Comparison of ENCODE assay signal across 8 mouse cellular contexts in genomic region chr12:84999053-84999452, GRCm38 (mm10). TPM values are rescaled to one million over a fixed set of nuclear protein-coding genes. Genes with fewer than 3 reads are reported as not detected.
DNase-seq lines count a peak whose midpoint lies in the region; ATAC-seq and TF ChIP-seq lines count a peak whose summit lies in the region.
"Had no signal": no experiment of that assay in that cellular context is flagged by ENCODE, and none has a peak within 500 bp of the region (broad histone marks: within the 10 kb centered on the region; RNA-seq: fewer than 3 reads in every experiment).

No protein-coding gene starts in this region.

- DNase-seq in lung, embryonic 14.5 days = no peak
- DNase-seq in lung, postnatal 10 days = no peak
- DNase-seq in right cerebral cortex, adult 2 months (ENCODE audit: low spot score in 2 of 2) = no peak
- DNase-seq: kidney, postnatal 14 days had no signal

- H3K9me3 ChIP-seq in lung, embryonic 14.5 days (ENCODE audit: low read depth, low read length) = no peaks in the 10 kb centered on the region
- H3K9me3 ChIP-seq in forebrain, embryonic 15.5 days = no peaks in the 10 kb centered on the region
- no peaks in the 10 kb centered on the region; the same call in 1 of the 2 replicates for H3K9me3 ChIP-seq in liver, embryonic 12.5 days (replicated peaks)
- no peaks in the 10 kb centered on the region for H3K9me3 ChIP-seq in stomach, embryonic 16.5 days (replicated peaks; ENCODE audit: control insufficient read depth, low read length)

- H3K27ac ChIP-seq in lung, embryonic 14.5 days (ENCODE audit: low read depth) = no peak overlapping the region
- H3K27ac ChIP-seq in forebrain, embryonic 15.5 days (replicated peaks) = no peak overlapping the region
- no peak overlapping the region for H3K27ac ChIP-seq in liver, embryonic 12.5 days
- H3K27ac ChIP-seq in stomach, embryonic 16.5 days (ENCODE audit: low read length) = no peak overlapping the region

- peak overlapping the region; percentile 98 for H3K4me3 ChIP-seq in lung, embryonic 14.5 days (ENCODE audit: low read depth, low read length)
- H3K4me3 ChIP-seq in forebrain, embryonic 15.5 days = peak overlapping the region; percentile 98
- peak overlapping the region; percentile 87 for H3K4me3 ChIP-seq in liver, embryonic 12.5 days
- peak overlapping the region; percentile 14; the same call in 1 of the 2 replicates for H3K4me3 ChIP-seq in stomach, embryonic 16.5 days (replicated peaks; ENCODE audit: low read length)

- TF ChIP-seq CTCF in lung, embryonic 14.5 days (IDR thresholded peaks at IDR 0.05; ENCODE audit: low read depth) = no peak

- H3K36me3 ChIP-seq in lung, embryonic 14.5 days (ENCODE audit: insufficient read depth) = 0 out of 2 replicates have a peak, but pooled peaks cover 3% of the 10 kb centered on the region
- no peaks in the 10 kb centered on the region for H3K36me3 ChIP-seq in forebrain, embryonic 15.5 days
- H3K36me3 ChIP-seq in liver, embryonic 12.5 days = peaks cover 26% of the 10 kb centered on the region
- no peaks in the 10 kb centered on the region; the same call in 1 of the 2 replicates for H3K36me3 ChIP-seq in stomach, embryonic 16.5 days (ENCODE audit: control insufficient read depth, insufficient read depth, low read length)

- no peak overlapping the region for H3K9ac ChIP-seq in lung, embryonic 14.5 days
- peak overlapping the region; percentile 99; the same call in 1 of the 2 replicates for H3K9ac ChIP-seq in forebrain, embryonic 15.5 days (replicated peaks)
- H3K9ac ChIP-seq in liver, embryonic 12.5 days = peak overlapping the region; percentile 25; the same call in 1 of the 2 replicates
- H3K9ac ChIP-seq in stomach, embryonic 16.5 days (ENCODE audit: low read length) = peak overlapping the region; percentile 39; the same call in 1 of the 2 replicates

- peaks cover 14% of the 10 kb centered on the region; the same call in 1 of the 2 replicates for H3K4me1 ChIP-seq in lung, embryonic 14.5 days (ENCODE audit: insufficient read depth)
- H3K4me1 ChIP-seq in forebrain, embryonic 15.5 days = peaks cover 28% of the 10 kb centered on the region
- peaks cover 54% of the 10 kb centered on the region for H3K4me1 ChIP-seq in liver, embryonic 12.5 days
- H3K4me1 ChIP-seq in stomach, embryonic 16.5 days (ENCODE audit: control insufficient read depth, insufficient read depth, low read length) = peaks cover 20% of the 10 kb centered on the region

- ATAC-seq in lung, embryonic 14.5 days (ENCODE audit: insufficient read depth) = no peak
- ATAC-seq in forebrain, embryonic 15.5 days (replicated peaks) = no peak
- ATAC-seq in liver, embryonic 12.5 days = no peak
- ATAC-seq in stomach, embryonic 16.5 days (ENCODE audit: insufficient read depth, low FRiP score) = no peak
- no peak for ATAC-seq in inflammation-experienced regulatory T-cells, adult 6 months

- no peaks in the 10 kb centered on the region for H3K27me3 ChIP-seq in lung, embryonic 14.5 days (ENCODE audit: insufficient read depth, low read length)
- no peaks in the 10 kb centered on the region for H3K27me3 ChIP-seq in forebrain, embryonic 15.5 days
- H3K27me3 ChIP-seq in liver, embryonic 12.5 days (replicated peaks) = no peaks in the 10 kb centered on the region
- H3K27me3 ChIP-seq in stomach, embryonic 16.5 days (ENCODE audit: control insufficient read depth, insufficient read depth, low read length) = no peaks in the 10 kb centered on the region

- peak overlapping the region; percentile 98 for H3K4me2 ChIP-seq in lung, embryonic 14.5 days
- H3K4me2 ChIP-seq in forebrain, embryonic 15.5 days (replicated peaks) = peak overlapping the region; percentile 89
- H3K4me2 ChIP-seq in liver, embryonic 12.5 days = peak overlapping the region; percentile 90
- peak overlapping the region; percentile 97 for H3K4me2 ChIP-seq in stomach, embryonic 16.5 days (ENCODE audit: low read depth, low read length)

RNA-seq across cellular contexts. Expression of gene Ylpm1, which starts 2.9 kb away (rescaled TPM):
- polyA plus RNA-seq in lung, embryonic 14.5 days (2014; fragmentation: Nextera tagmentation; extraction: Ambion mirVana) = 38.5 and 39.7 TPM in 2 replicates
- 37.3 and 39.8 TPM in 2 replicates for polyA plus RNA-seq in forebrain, embryonic 15.5 days (2015; fragmentation: Nextera tagmentation; extraction: Ambion mirVana)
- polyA plus RNA-seq in liver, embryonic 12.5 days (2016; fragmentation: Nextera tagmentation; extraction: Ambion mirVana) = 12.4 and 13.7 TPM in 2 replicates
- polyA plus RNA-seq in stomach, embryonic 16.5 days (2015; fragmentation: Nextera tagmentation; extraction: Ambion mirVana) = 22.3 and 23.1 TPM in 2 replicates
- polyA plus RNA-seq in inflammation-experienced regulatory T-cells, adult 6 months (2017; shearing (Covaris generic)) = 10 to 100 TPM; 23.6 to 44.3 (median 36.1) TPM

RNA-seq across cellular contexts. Expression of gene Arel1, which starts 28.4 kb away (rescaled TPM):
- polyA plus RNA-seq in lung, embryonic 14.5 days (2014; fragmentation: Nextera tagmentation; extraction: Ambion mirVana) = 17.1 and 19.3 TPM in 2 replicates
- polyA plus RNA-seq in forebrain, embryonic 15.5 days (2015; fragmentation: Nextera tagmentation; extraction: Ambion mirVana) = 34.9 and 35.5 TPM in 2 replicates
- polyA plus RNA-seq in liver, embryonic 12.5 days (2016; fragmentation: Nextera tagmentation; extraction: Ambion mirVana) = 19.1 and 20.2 TPM in 2 replicates
- 11.8 and 12.4 TPM in 2 replicates for polyA plus RNA-seq in stomach, embryonic 16.5 days (2015; fragmentation: Nextera tagmentation; extraction: Ambion mirVana)
- 10 to 100 TPM; 21.6 to 31.4 (median 28.6) TPM for polyA plus RNA-seq in inflammation-experienced regulatory T-cells, adult 6 months (2017; shearing (Covaris generic))

RNA-seq across cellular contexts. Expression of gene Fcf1, which starts 28.4 kb away (rescaled TPM):
- polyA plus RNA-seq in lung, embryonic 14.5 days (2014; fragmentation: Nextera tagmentation; extraction: Ambion mirVana) = 147 TPM in 2 replicates
- polyA plus RNA-seq in forebrain, embryonic 15.5 days (2015; fragmentation: Nextera tagmentation; extraction: Ambion mirVana) = 117 and 118 TPM in 2 replicates
- 136 and 138 TPM in 2 replicates for polyA plus RNA-seq in liver, embryonic 12.5 days (2016; fragmentation: Nextera tagmentation; extraction: Ambion mirVana)
- polyA plus RNA-seq in stomach, embryonic 16.5 days (2015; fragmentation: Nextera tagmentation; extraction: Ambion mirVana) = 114 and 119 TPM in 2 replicates
- polyA plus RNA-seq in inflammation-experienced regulatory T-cells, adult 6 months (2017; shearing (Covaris generic)) = 100 to 1,000 TPM; 194 to 216 (median 195) TPM

Comparison
In these comparisons a context has a peak if more than half of its experiments do, and no peak if none do; other contexts are left out.
1. H3K4me3 ChIP-seq: peak in every context shown above with its lines; median percentile 98 in lung, embryonic 14.5 days; 98 in forebrain, embryonic 15.5 days; 87 in liver, embryonic 12.5 days; 14 in stomach, embryonic 16.5 days.